Comparison of ENCODE assay signal across 1 mouse cellular context in genomic region chr6:113433661-113434060, GRCm38 (mm10).
TF ChIP-seq lines count a peak whose summit lies in the region.

No protein-coding gene starts in this region.

TF ChIP-seq in MEL, 35 proteins besides CTCF, POLR2A, EP300 and RAD21 (continued from another document):
- TF ChIP-seq GATA1 (IDR thresholded peaks at IDR 0.05; ENCODE audit: low read depth, low read length) (no peak), ZNF384 (IDR thresholded peaks at IDR 0.05; ENCODE audit: low read depth, low read length) (0 out of 2 replicates have a peak, but pooled peaks have one; percentile 10)
